Mouse (Mus musculus) lung, adult 2 months (tissue): Measurements from ENCODE around the gene Tiam1. TPM values are rescaled to one million over a fixed set of nuclear protein-coding genes. Genes with fewer than 3 reads are reported as not detected.

ENCODE experiments used
- DNase-seq: peaks from one replicate; pipeline ENCODE4 v3.0.0; 2022
- H3K4me1 ChIP-seq: fragments of 200-500 bp; 2 replicates; pipeline ENCODE4 v1.6.1; 2011; ENCODE audit warnings: low read length; ENCODE audit not compliant: control insufficient read depth, insufficient read depth
- H3K4me3 ChIP-seq: fragments of 200-500 bp; replicated peaks from 2 replicates; pipeline ENCODE3; 2011; ENCODE audit warnings: low read depth, mild to moderate bottlenecking, control low read depth, low read length; ENCODE audit errors: extremely low read depth
- CTCF ChIP-seq: fragments of 200-500 bp; IDR thresholded peaks from 2 replicates; pipeline ENCODE4 v1.5.1; 2011; ENCODE audit warnings: mild to moderate bottlenecking, low read length, control low read depth; ENCODE audit not compliant: insufficient read depth
- POLR2A ChIP-seq: fragments of 200-500 bp; IDR thresholded peaks from 2 replicates; pipeline ENCODE4 v1.6.1; 2011; ENCODE audit warnings: low read depth, mild to moderate bottlenecking, control low read depth, low read length, borderline replicate concordance; ENCODE audit errors: extremely low read depth
- WGBS: fragments of 180-500 bp; shearing (Covaris S2); methylation state at CpG from one replicate; pipeline ENCODE4 v1.1.7; 2018; 5-methylcytosine and 5-hydroxymethylcytosine counted together
- polyA plus RNA-seq: library from polyadenylated mRNA; depleted of rRNA; stranded (reverse); fragments of >200 nt; gene quantifications from 2 replicates; pipeline ENCODE4 v1.2.3, GENCODE M21; 2012

Gene Tiam1
- polyA plus RNA-seq, 1 experiment = 14.6 TPM

GRCm38 (mm10) chr16:90098191-90098605 lies 45.4 kb downstream of the Tiam1 start:
- Histone ChIP-seq H3K4me1 (no peaks in the 10 kb centered on the region), H3K4me3 (no peak overlapping the region)
- WGBS = 67% methylated on average over 11 of the region's 11 CpGs
- TF ChIP-seq POLR2A = no peak
- TF ChIP-seq CTCF = no peak
- DNase-seq = peak; percentile 13

- no peak for TF ChIP-seq CTCF
- TF ChIP-seq POLR2A = no peak
- no peak for DNase-seq
- Histone ChIP-seq H3K4me1 (no peaks in the 10 kb centered on the region), H3K4me3 (no peak overlapping the region)
- WGBS = 92% methylated on average over 3 of the region's 3 CpGs
These were observed 45.8 kb downstream of the Tiam1 start for GRCm38 (mm10) chr16:90097769-90098168.

- no peaks in the 10 kb centered on the region for H3K4me1 ChIP-seq
- 34% methylated on average over 5 of the region's 5 CpGs for whole genome bisulfite sequencing
These were observed 47.6 kb downstream of the Tiam1 start for GRCm38 (mm10) chr16:90096011-90096410.

GRCm38 (mm10) chr16:90093015-90093414 lies 50.6 kb downstream of the Tiam1 start:
- TF ChIP-seq CTCF = no peak
- TF ChIP-seq POLR2A = no peak
- no peaks in the 10 kb centered on the region for H3K4me1 ChIP-seq
- DNase-seq = no peak
- no peak overlapping the region for H3K4me3 ChIP-seq
- 65% methylated on average over 9 of the region's 9 CpGs for WGBS

More at GRCm38 (mm10) chr16:90096011-90096410, 47.6 kb downstream of the Tiam1 start:
- no peak overlapping the region for H3K4me3 ChIP-seq
- TF ChIP-seq POLR2A (no peak), CTCF (no peak)
- no peak for DNase-seq

GRCm38 (mm10) chr16:90091906-90092305 lies 51.7 kb downstream of the Tiam1 start:
- 83% methylated on average over 1 of the region's 1 CpGs for WGBS
- no peaks in the 10 kb centered on the region for H3K4me1 ChIP-seq
- no peak for DNase-seq
- no peak overlapping the region for H3K4me3 ChIP-seq
- TF ChIP-seq CTCF (no peak), POLR2A (no peak)

- DNase-seq = no peak
- WGBS = 48% methylated on average over 11 of the region's 11 CpGs
- Histone ChIP-seq H3K4me1 (no peaks in the 10 kb centered on the region), H3K4me3 (no peak overlapping the region)
- TF ChIP-seq POLR2A (no peak), CTCF (no peak)
These were observed 52.4 kb downstream of the Tiam1 start for GRCm38 (mm10) chr16:90091112-90091720.

- WGBS = 87% methylated on average over 13 of the region's 13 CpGs
- TF ChIP-seq POLR2A = no peak
- no peak for TF ChIP-seq CTCF
- H3K4me3 ChIP-seq = no peak overlapping the region
- no peak for DNase-seq
- no peaks in the 10 kb centered on the region for H3K4me1 ChIP-seq
These were observed 53.2 kb downstream of the Tiam1 start for GRCm38 (mm10) chr16:90090368-90090767.

- no peak for DNase-seq
- Histone ChIP-seq H3K4me3 (no peak overlapping the region), H3K4me1 (no peaks in the 10 kb centered on the region)
- no peak for TF ChIP-seq CTCF
- no peak for TF ChIP-seq POLR2A
- WGBS = 82% methylated on average over 5 of the region's 5 CpGs
These were observed 56.3 kb downstream of the Tiam1 start for GRCm38 (mm10) chr16:90087256-90087655.

GRCm38 (mm10) chr16:90086111-90086510 lies 57.5 kb downstream of the Tiam1 start:
- no peak for TF ChIP-seq POLR2A
- TF ChIP-seq CTCF = no peak
- H3K4me3 ChIP-seq = no peak overlapping the region
- no peak for DNase-seq
- H3K4me1 ChIP-seq = no peaks in the 10 kb centered on the region
- WGBS = 81% methylated on average over 6 of the region's 6 CpGs

- no peak overlapping the region for H3K4me3 ChIP-seq
- TF ChIP-seq CTCF (no peak), POLR2A (no peak)
- no peaks in the 10 kb centered on the region for H3K4me1 ChIP-seq
- 78% methylated on average over 14 of the region's 14 CpGs for WGBS
- no peak for DNase-seq
These were observed 58.0 kb downstream of the Tiam1 start for GRCm38 (mm10) chr16:90085580-90085979.
